Mouse (Mus musculus): Measurements from ENCODE around the gene Pced1b. TPM values are rescaled to one million over a fixed set of nuclear protein-coding genes. Genes with fewer than 3 reads are reported as not detected.
"Not testable (repeated sequence)": the region's sequence is repeated elsewhere in the genome, so short reads cannot be mapped to it uniquely, and the experiment has no call there.

Gene Pced1b
- 10 to 100 TPM; 17.9 to 25.7 TPM for total RNA-seq (2021)
- 27.5 and 30.1 TPM in 2 replicates for polyA plus RNA-seq (2012; rRNA removed)
- long read RNA-seq, partial matches to known transcripts = 0 of 4 reads
- long read RNA-seq, other reads (novel, unspliced or antisense) = 4 of 4 reads

GRCm38 (mm10) chr15:97246911-97247790 is at the start of gene Pced1b, which contains the start of gene Amigo2:
TSS of gene Pced1b (plus strand) at chr15:97247107.
TSS of gene Amigo2 (minus strand) at chr15:97247287.
- DNase-seq = peak; percentile 88

- peak; percentile 6 for DNase-seq
Observed at GRCm38 (mm10) chr15:97204889-97205288, 42.0 kb upstream of the Pced1b start.

DNA sequence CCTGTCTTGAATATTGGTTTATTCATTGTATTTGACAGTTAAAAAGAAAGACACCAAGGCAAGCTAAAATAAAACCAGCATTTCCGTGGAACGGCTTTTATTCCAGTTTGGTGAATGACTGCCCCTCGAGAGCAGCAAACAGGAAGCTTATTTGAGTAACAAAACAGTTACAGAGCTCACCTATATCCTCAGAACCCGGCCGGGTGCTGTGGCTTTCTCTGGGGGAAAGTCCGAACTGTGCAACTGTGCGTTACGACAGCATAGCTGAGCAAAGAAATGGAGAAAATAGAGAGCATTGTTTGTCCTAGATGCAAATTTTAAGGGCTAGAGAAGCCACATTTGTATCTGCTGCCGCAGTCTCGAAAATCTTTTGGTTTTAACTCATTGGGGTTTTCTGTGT is 41.1 kb upstream of the Pced1b start:
- DNase-seq = no peak

- DNase-seq = no peak
Observed at GRCm38 (mm10) chr15:97206506-97206905, 40.4 kb upstream of the Pced1b start.

DNA sequence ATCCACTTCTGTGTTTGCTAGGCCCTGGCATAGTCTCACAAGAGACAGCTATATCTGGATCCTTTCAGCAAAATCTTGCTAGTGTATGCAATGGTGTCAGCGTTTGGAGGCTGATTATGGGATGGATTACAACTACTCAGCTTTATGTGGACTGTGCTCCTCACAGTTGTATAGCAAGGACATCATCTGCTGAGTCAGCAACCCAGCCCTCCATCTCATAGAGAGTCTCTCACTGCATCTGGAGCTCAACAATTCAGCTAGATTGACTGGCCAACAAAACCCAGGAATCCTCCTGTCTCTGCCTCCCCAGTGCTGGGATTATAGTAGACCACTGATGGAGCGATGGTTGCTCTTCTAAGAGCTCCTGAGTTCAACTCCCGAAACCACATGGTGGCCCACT is 37.2 kb upstream of the Pced1b start:
- DNase-seq = not testable (repeated sequence)

DNA sequence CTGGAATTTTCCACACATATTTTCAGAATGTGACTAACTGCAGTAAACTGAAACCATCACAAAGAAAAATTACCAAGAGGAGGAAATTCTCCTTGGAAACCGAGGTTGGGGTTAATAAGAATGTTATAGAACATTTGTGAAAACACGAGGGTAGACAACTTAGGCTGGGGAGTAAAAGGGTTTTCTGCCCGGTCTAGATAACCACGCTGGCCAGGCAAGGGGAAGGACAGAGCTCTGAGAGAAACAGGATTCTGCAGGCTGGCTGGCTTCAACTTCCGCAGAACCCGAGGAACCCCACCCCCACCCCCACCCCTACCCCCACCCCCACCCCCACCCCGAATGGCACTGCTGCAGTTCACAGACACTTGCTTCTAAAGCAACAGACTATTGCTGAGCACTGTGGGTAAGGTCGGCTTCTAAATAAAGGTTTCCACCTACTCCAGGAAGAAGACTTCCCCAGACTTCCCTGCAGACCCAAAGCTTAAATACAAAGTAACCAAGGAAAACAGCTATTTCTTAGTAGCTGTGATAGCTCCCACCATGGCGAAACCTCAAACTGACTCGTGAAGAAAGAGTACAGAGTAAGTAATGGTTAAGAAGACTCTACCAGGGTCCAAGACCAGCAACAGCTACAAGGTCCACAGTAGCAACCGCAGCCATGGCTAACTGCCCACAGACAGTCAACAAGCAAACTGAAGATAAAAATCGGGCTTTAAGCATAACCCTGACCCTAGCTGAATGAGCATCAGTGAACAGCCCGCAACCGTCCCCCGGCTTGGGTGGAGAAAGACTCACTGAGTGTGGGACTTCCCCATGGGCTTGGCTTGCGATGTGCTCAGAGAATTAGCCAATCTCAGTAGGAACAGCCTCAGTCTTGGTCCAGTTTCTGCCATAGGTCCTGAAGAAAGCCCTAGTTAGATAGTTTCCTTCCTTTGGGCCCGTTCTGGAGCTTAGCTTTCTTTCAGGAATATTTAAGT is 34.1 kb upstream of the Pced1b start:
- no peak for DNase-seq

DNA sequence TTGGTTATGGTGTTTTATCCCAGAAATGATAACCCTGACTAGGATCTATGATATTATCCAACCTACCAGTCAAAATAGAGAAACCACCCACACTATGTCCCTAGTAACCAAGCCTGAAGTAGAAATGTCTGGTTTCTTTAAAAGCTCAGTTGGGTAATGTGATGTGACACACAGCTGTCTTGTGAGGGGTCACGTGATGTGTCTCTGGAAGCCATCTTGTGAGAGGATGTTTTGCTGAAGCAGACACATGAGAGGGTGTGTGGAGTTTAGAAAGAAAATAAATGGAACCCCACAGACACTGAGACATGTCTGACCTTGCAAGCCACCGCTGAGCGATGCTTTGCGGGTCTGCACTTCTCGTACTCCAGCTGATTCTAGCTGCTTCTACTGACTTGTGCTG is 30.1 kb upstream of the Pced1b start:
- no peak for DNase-seq

DNA sequence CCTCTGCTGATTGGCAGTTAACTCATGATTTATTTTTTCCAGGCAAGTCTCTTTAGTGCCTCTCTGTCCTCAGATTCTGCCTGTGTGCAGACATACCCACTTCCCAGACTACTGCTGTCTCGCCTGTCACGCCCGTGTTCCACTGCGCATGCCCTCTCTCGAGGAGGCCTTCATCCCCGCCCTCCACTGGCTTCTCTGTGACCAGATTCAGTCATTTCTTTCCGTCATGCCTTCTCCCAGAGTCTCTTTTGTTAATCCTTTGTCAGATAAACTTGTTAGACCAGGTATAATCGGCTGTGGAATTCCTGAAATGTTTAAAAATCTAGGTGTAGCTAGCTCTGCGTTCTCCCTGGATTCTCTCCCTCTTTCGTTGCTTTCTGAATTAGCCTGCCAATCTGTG is 23.5 kb upstream of the Pced1b start:
- no peak for DNase-seq

- no peak for DNase-seq
Observed at GRCm38 (mm10) chr15:97224003-97224402, 22.9 kb upstream of the Pced1b start.

DNA sequence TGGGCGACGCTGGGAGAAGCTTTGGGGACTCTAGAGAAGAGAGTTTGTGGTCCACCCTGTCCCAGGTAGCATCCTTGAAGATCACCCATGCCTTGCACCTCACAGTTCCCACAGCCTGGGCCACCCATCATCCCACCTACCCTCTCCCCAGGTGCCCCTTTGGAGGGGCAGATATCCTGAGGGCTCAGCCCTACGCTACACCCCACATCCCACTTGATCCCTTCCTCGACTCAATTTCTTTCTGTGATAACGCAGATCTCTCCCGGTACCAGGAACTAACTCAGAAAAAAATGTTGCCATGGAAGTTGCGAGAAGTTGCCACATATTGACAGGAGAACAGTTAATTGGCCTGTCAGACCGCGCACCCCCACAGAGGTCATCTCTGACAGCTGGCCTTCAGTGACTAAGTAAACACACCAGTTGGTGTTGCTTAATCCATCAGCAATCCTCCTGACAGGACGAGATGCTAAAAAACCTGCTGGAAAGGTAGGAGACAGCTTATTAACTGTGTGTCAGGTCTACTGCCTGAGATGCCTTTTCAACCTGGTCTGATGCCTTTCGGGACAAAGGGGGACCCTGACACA is 17.3 kb upstream of the Pced1b start:
- peak; percentile 28 for DNase-seq

- DNase-seq = no peak
Observed at GRCm38 (mm10) chr15:97234076-97234475, 12.8 kb upstream of the Pced1b start.

DNA sequence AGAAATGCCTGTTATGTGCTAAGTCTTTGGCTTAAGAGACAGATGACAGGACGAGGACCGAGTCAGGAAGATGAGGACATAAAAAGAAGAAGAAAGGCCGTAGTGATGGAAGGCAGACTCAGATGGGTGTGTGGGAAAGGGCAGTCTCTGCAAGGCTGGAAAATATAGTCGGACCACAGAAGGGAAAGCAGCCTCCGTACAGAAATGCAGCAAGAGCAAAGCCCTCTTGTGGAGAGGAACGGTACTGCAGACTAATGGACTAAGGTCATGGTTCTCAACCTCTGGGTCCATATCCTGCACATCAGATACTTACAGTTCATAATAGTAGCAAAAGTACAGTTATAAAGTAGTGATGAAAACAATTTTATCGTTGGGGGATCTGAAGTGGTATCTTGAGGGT is 11.7 kb upstream of the Pced1b start:
- peak; percentile 52 for DNase-seq

GRCm38 (mm10) chr15:97236943-97237342 is 10.0 kb upstream of the Pced1b start:
- peak; percentile 49 for DNase-seq

DNA sequence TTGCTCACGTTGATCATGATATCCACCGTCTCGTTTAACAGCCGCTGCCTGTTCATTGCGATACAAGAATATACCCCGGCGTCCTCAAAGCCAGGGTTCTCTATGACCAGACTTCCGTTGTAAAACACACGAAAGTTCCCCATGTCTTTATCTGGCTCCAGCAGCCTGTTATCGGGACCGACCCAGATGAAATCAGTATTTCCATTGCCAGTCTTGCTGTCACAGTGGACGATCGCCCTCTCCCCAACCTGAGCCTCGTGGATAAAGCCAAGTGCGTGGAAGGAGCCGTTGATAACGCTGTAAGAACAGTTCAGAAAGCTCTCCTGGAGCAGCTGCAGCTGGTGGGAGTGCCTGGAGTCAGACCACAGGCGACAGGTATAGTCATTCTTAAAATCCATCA is 1.5 kb upstream of the Pced1b start:
- no peak for DNase-seq

DNA sequence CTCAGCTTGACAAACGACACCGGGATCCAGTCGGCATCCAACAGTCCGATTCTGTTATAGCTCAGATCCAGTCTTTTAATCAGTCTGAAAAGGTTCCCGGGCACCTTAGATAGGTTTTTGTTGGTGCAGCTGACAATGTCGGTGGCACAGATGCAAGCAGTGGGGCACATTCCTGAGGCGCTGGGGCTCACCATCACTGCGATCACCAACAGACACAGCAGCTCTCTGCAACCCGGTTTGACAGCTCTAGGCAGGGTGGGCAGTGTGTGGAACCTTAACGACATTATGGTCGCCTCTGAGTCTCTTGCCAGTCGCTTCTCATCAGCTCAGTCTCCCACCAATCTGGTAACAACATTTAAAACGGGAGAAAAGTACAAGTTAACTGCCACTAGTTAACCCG is 651 bp upstream of the Pced1b start:
- no peak for DNase-seq

- DNase-seq = no peak
Observed at GRCm38 (mm10) chr15:97247791-97248161, 869 bp downstream of the Pced1b start.

DNA sequence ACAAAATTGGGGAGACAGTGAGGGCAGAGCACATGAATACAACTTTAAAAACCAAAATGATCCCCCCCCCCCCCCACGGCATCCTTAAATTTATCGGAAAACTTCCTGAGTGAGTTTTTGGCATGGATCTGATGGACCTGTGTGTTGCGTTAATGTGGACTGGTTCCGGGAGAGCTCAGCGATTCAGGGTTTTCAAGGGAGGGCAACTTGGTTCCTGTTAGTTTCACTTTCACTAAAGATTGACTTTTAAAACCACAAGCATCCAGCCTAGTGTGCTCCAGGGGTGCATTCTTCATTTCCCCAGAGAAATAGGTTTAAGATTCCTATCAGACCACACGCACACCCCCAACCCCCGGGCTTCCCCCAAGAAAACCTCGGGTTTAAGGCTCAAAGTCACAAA is 1.4 kb downstream of the Pced1b start:
- DNase-seq = peak; percentile 41

- no peak for DNase-seq
Observed at GRCm38 (mm10) chr15:97249322-97249721, 2.4 kb downstream of the Pced1b start.

DNA sequence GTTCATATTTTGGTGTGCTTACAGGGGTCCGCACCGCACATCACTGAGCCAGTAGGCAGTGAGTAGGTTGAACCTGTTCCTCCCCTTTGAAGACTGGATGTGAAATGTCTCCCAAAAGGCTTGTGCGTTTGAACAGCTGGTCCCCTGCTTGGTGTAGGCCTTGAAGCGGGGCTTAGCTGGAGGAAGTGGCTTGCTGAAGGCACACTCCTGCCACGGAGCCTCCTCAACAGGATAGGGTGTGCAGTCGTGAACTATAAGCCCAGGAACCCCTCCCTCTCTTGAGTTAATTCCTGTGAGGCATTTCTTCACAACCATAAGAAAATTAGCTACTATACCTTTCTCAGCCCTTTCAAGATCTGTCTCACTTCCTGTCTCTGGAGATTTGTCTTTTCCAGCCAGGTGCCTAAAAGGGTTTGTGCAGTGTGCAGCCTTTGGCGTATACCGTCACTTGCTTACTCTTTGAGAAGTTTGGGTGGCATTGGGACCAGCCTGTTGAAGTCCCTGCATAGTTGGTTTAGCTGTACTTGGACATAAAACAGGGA is 5.7 kb downstream of the Pced1b start:
- DNase-seq = no peak

DNA sequence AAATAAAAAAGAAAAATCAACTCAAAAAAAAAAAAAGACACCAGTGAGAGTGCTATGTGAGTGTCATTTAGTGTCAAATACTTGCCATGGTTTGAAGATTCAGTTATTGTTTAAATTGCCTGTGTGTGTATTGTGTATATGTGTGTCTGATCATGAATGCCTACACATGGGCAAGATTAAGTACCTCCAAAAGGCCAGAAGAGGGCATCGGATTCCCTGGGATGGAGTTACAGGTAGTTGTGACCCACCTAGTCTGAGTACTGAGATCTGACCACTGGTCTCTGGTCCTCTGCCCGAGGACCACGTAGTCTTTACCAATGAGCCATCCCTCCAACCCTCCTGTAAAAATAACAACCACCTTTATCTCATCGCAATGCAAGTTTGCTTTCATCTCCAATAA is 7.5 kb downstream of the Pced1b start:
- DNase-seq = no peak

GRCm38 (mm10) chr15:97255800-97256199 is 8.9 kb downstream of the Pced1b start:
- no peak for DNase-seq

GRCm38 (mm10) chr15:97256411-97256810 is 9.5 kb downstream of the Pced1b start:
- no peak for DNase-seq
